Mouse (Mus musculus): ENCODE measurements at regions not wholly inside any gene's neighbourhood (a gene's known extent, or its start where the extent isn't known, plus 50 kb on each side); places are given as distances from the start of the nearest gene placed in this dataset.

- no peak for TF ChIP-seq CTCF (IDR thresholded peaks at IDR 0.05; ENCODE audit: borderline replicate concordance, insufficient read depth, low read depth, low read length)
- no peak for TF ChIP-seq POLR2A (IDR thresholded peaks at IDR 0.05; ENCODE audit: borderline replicate concordance, insufficient read depth, low read length)
Observed at GRCm38 (mm10) chr11:6990711-6991110, 72.6 kb upstream of the Adcy1 start.
